Mouse (Mus musculus): ENCODE measurements at regions not wholly inside any gene's neighbourhood (a gene's known extent, or its start where the extent isn't known, plus 50 kb on each side); places are given as distances from the start of the nearest gene placed in this dataset.

- WGBS, result 67% methylated on average over 1 of the region's 1 CpGs
- Histone ChIP-seq H3K4me3 (ENCODE audit: low read depth, low read length) (no peak overlapping the region), H3K4me2 (replicated peaks; ENCODE audit: low read depth, low read length) (no peak overlapping the region), H3K27me3 (replicated peaks; ENCODE audit: insufficient read depth, low read length) (no peaks in the 10 kb centered on the region), H3K4me1 (ENCODE audit: insufficient read depth, low read depth, low read length) (no peaks in the 10 kb centered on the region), H3K9me3 (ENCODE audit: low read length) (no peaks in the 10 kb centered on the region), H3K36me3 (ENCODE audit: insufficient read depth, low read length) (no peaks in the 10 kb centered on the region), H3K27ac (ENCODE audit: low read length) (no peak overlapping the region), H3K9ac (replicated peaks; ENCODE audit: low read depth) (no peak overlapping the region)
- DNase-seq (ENCODE audit: low spot score) (no peak), ATAC-seq (no peak)
- no peak for TF ChIP-seq EP300 (IDR thresholded peaks at IDR 0.05)
- TF ChIP-seq CTCF (IDR thresholded peaks at IDR 0.05), result no peak
Observed at GRCm38 (mm10) chr2:106210773-106211172, 207.4 kb upstream of the Dnajc24 start.

GRCm38 (mm10) chr2:106208767-106209250 lies 205.5 kb upstream of the Dnajc24 start:
- ATAC-seq, result no peak
- WGBS, result 58% methylated on average over 4 of the region's 4 CpGs

GRCm38 (mm10) chr2:106200130-106200529 lies 196.8 kb upstream of the Dnajc24 start:
- TF ChIP-seq CTCF (IDR thresholded peaks at IDR 0.05), result 0 out of 2 replicates have a peak, but pooled peaks have one; percentile 16
- TF ChIP-seq EP300 (IDR thresholded peaks at IDR 0.05), result no peak
- Histone ChIP-seq H3K27me3 (replicated peaks; ENCODE audit: insufficient read depth, low read length) (no peaks in the 10 kb centered on the region), H3K36me3 (ENCODE audit: insufficient read depth, low read length) (no peaks in the 10 kb centered on the region), H3K4me3 (ENCODE audit: low read depth, low read length) (no peak overlapping the region), H3K27ac (ENCODE audit: low read length) (no peak overlapping the region), H3K9ac (replicated peaks; ENCODE audit: low read depth) (no peak overlapping the region), H3K4me1 (ENCODE audit: insufficient read depth, low read depth, low read length) (no peaks in the 10 kb centered on the region), H3K4me2 (replicated peaks; ENCODE audit: low read depth, low read length) (no peak overlapping the region), H3K9me3 (ENCODE audit: low read length) (0 out of 2 replicates have a peak, but pooled peaks cover 3% of the 10 kb centered on the region)
- DNase-seq (ENCODE audit: low spot score) (no peak), ATAC-seq (no peak)
- 93% methylated on average over 2 of the region's 2 CpGs for WGBS

More at GRCm38 (mm10) chr2:106208767-106209250, 205.5 kb upstream of the Dnajc24 start:
- Histone ChIP-seq H3K27ac (ENCODE audit: low read length) (no peak overlapping the region), H3K4me3 (ENCODE audit: low read depth, low read length) (no peak overlapping the region), H3K4me2 (replicated peaks; ENCODE audit: low read depth, low read length) (no peak overlapping the region), H3K36me3 (ENCODE audit: insufficient read depth, low read length) (no peaks in the 10 kb centered on the region), H3K4me1 (ENCODE audit: insufficient read depth, low read depth, low read length) (no peaks in the 10 kb centered on the region), H3K9me3 (ENCODE audit: low read length) (no peaks in the 10 kb centered on the region), H3K27me3 (replicated peaks; ENCODE audit: insufficient read depth, low read length) (no peaks in the 10 kb centered on the region), H3K9ac (replicated peaks; ENCODE audit: low read depth) (no peak overlapping the region)
- TF ChIP-seq CTCF (IDR thresholded peaks at IDR 0.05) (no peak), EP300 (IDR thresholded peaks at IDR 0.05) (no peak)
- no peak for DNase-seq (ENCODE audit: low spot score)

DNA sequence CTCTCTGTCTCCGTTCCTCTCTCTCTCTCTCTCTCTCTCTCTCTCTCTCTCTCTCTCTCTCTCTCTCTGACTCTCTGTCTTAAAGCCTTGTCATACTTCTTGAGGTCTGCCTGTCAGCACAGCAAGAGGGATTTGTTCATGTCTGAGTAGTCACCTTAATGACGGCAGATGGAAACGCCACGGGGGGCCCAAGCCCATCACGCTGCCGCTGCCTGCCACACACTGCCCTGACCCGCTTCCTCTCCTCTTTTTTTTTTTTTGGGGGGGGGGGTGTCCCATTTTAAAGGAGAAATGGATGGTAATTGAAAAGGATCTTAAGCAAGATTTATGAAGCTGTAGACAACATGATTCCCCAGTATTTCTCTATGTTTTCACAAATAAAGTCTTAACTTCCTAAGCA lies 191.8 kb upstream of the Dnajc24 start:
- no peak overlapping the region for H3K4me2 ChIP-seq (replicated peaks; ENCODE audit: low read depth, low read length)
- no peak for ATAC-seq
- no peak for TF ChIP-seq CTCF (IDR thresholded peaks at IDR 0.05)
- TF ChIP-seq EP300 (IDR thresholded peaks at IDR 0.05), result no peak

GRCm38 (mm10) chr2:106194369-106195023 lies 191.1 kb upstream of the Dnajc24 start:
- Histone ChIP-seq H3K36me3 (ENCODE audit: insufficient read depth, low read length) (no peaks in the 10 kb centered on the region), H3K4me2 (replicated peaks; ENCODE audit: low read depth, low read length) (0 out of 2 replicates have a peak overlapping the region, but pooled peaks have one; percentile 14), H3K27me3 (replicated peaks; ENCODE audit: insufficient read depth, low read length) (no peaks in the 10 kb centered on the region), H3K27ac (ENCODE audit: low read length) (no peak overlapping the region), H3K4me3 (ENCODE audit: low read depth, low read length) (no peak overlapping the region), H3K9ac (replicated peaks; ENCODE audit: low read depth) (no peak overlapping the region), H3K4me1 (ENCODE audit: insufficient read depth, low read depth, low read length) (no peaks in the 10 kb centered on the region), H3K9me3 (ENCODE audit: low read length) (no peaks in the 10 kb centered on the region)
- peak; percentile 53 for DNase-seq (ENCODE audit: low spot score)
- no peak for ATAC-seq
- TF ChIP-seq CTCF (IDR thresholded peaks at IDR 0.05) (peak; percentile 70), EP300 (IDR thresholded peaks at IDR 0.05) (no peak)
- 7% methylated on average over 14 of the region's 14 CpGs for WGBS

More for the DNA sequence above, 191.8 kb upstream of the Dnajc24 start:
- DNase-seq (ENCODE audit: low spot score), result no peak
- Histone ChIP-seq H3K27ac (ENCODE audit: low read length) (no peak overlapping the region), H3K9me3 (ENCODE audit: low read length) (0 out of 2 replicates have a peak, but pooled peaks cover 2% of the 10 kb centered on the region), H3K9ac (replicated peaks; ENCODE audit: low read depth) (no peak overlapping the region), H3K4me3 (ENCODE audit: low read depth, low read length) (no peak overlapping the region), H3K27me3 (replicated peaks; ENCODE audit: insufficient read depth, low read length) (no peaks in the 10 kb centered on the region), H3K4me1 (ENCODE audit: insufficient read depth, low read depth, low read length) (no peaks in the 10 kb centered on the region), H3K36me3 (ENCODE audit: insufficient read depth, low read length) (no peaks in the 10 kb centered on the region)
- WGBS, result 17% methylated on average over 7 of the region's 7 CpGs

- no peaks in the 10 kb centered on the region for H3K36me3 ChIP-seq (ENCODE audit: insufficient read depth, low read length)
- 3% methylated on average over 9 of the region's 9 CpGs for WGBS
- H3K4me3 ChIP-seq (ENCODE audit: low read depth, low read length), result no peak overlapping the region
- H3K9ac ChIP-seq (replicated peaks; ENCODE audit: low read depth), result no peak overlapping the region
- H3K4me1 ChIP-seq (ENCODE audit: insufficient read depth, low read depth, low read length), result no peaks in the 10 kb centered on the region
- no peaks in the 10 kb centered on the region for H3K27me3 ChIP-seq (replicated peaks; ENCODE audit: insufficient read depth, low read length)
- TF ChIP-seq EP300 (IDR thresholded peaks at IDR 0.05), result no peak
- no peak for TF ChIP-seq CTCF (IDR thresholded peaks at IDR 0.05)
- ATAC-seq (no peak), DNase-seq (ENCODE audit: low spot score) (no peak)
- no peak overlapping the region for H3K27ac ChIP-seq (ENCODE audit: low read length)
- H3K4me2 ChIP-seq (replicated peaks; ENCODE audit: low read depth, low read length), result 0 out of 2 replicates have a peak overlapping the region, but pooled peaks have one; percentile 14
- H3K9me3 ChIP-seq (ENCODE audit: low read length), result no peaks in the 10 kb centered on the region
Observed at GRCm38 (mm10) chr2:106193889-106194347, 190.6 kb upstream of the Dnajc24 start.

All from lung, postnatal 0 days (tissue).